Mouse (Mus musculus) Muller cell, postnatal 12 days (primary cell): ENCODE measurements around the gene Usp51.
A peak's percentile ranks its signal among the peaks of the same experiment; 100 is the strongest.
"Not testable (repeated sequence)": the region's sequence is repeated elsewhere in the genome, so short reads cannot be mapped to it uniquely, and the experiment has no call there.

Experiments used
- DNase-seq: peaks from one replicate; pipeline ENCODE4 v3.0.0-alpha.2; 2015; ENCODE audit errors: inconsistent ontology term

Gene Usp51

DNA sequence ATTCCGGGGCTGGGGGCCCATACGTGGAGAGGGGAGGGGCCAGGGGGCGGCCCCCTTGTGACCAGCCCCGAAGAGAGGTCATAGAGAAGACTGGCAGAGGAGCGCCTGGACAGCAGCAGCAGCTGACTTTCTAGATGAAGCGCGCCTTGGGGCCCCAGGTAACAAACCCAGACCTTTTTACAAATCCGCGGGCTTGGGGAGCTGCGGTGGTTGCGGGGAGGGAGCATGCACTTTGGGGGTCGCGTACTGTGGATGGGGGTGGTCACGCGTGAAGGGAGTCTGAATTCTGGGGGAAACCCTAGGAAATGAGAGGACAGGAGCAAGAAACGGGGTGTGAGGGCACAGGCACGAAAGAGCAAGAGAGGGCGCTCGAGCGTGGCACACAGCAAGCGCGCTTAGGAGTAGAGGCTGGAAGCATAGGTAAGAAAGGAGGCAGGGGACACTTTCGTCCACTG is at the start of gene Usp51:
TSS of gene Usp51 (plus strand) at position 83 of the 455 bp plus-strand sequence.
- peak; percentile 34 for DNase-seq

DNA sequence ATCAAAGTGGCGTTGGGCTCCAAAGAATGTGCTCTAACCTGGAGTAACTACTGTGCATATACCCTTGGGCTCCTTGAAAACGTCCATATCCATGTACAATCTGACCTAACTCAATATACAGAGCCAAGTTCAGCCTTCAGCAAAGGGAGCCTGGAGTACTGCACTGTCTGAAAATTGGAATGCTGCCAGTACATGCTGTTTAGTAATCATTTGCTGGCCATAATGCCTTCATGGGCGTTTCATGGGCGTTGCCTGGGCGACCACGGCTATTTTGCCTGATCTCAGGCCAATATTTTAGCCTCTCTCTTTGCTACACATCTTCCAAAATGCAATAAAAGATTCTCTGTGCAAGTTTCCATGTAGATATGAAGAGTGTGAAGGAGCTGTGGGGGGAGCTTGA is 36.7 kb upstream of the Usp51 start:
- DNase-seq, result no peak

DNA sequence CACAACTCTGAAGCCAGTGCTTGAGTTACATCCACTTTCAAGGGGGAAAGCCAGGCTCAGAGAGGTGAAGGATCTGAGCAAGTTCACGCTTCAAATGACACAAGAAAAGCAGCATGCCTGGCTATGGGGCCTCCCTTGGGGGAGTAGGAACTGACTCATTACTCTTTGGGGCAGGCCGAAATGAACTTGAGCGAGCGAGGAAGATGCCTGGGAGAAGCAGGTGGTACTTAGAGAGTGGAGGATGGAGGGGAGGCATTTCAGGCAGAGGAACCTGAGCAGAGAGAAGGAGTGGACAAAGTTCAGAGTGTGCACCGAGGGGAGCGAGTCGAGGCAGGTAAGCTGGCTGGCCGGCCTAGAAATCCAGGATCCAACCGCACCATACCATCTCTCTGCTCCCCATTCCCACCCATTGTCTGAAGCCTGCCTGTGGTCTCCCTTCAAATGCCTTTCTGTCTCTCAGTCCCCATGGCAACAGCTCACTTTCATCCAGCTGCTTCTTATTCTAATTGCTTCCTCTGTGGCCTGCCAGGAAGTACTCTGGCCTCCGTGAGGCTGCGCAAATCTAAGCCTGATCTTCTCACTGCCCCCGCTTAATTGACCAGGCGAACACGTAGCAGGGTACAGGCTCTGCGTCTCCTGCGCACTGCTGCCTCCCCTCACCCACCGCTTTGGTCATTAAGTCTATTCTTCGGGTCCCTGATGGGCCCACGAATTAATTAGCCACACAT is 32.6 kb upstream of the Usp51 start:
- not testable (repeated sequence) for DNase-seq

DNA sequence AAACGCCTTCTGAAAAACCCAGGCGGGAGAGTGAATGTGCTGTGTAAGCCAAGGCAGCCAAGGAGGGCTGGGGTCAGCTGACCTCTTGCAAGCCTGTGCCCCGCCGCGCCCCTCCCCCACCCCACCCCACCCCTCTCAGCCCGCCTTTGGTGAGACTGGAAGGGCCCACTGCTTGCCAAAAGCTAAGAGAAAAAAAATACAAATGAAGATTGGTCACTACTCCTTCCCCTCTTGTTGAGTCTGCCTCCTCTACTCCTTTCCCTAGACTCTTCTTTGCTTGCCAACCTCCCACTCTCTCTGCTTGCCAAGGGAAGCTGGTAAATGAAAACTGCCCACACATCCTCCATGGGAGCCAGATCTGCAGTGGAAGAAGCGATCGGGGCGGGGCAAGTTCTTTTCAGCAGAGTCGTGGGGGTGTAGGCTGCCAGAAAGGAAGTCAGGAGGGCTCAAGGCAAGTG is 32.0 kb upstream of the Usp51 start:
- peak; percentile 62 for DNase-seq

DNA sequence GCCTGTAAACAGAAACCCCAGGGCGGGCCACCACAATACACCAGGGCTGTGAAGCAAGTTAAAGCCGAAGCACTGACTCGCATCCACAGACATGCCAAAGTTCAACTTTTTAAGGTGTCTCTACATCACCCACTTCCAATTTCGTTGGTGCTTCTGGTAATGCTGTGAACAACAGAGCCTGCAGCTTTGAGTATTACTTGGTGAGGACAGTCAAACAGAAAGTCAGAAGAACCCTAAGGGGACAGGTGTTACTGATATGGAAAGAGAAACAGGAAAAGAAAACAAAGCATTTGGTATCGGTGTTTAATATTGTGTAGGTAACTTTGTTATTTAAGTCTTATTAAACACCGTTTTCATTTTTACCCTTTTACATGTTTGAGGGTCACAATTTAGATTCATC is 29.7 kb upstream of the Usp51 start:
- no peak for DNase-seq

DNA sequence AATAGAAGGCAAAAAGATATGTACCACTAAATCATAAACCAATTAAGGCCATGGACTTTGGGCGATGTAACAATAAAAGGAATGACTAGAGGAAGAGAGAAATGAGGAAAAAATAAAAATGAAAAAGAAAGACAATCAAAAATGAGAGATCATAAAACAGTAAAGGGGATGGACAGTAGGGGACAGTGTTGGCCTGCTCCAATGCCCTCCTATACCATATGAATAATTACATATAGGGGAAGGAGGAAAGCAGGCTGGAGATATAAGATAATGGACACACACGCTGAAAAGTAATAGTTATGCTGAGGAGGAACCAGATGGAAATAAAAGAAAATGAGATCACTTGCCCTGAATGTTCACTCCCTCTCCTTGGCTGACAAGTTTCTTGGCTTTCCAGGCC is 21.3 kb upstream of the Usp51 start:
- DNase-seq, result no peak

DNA sequence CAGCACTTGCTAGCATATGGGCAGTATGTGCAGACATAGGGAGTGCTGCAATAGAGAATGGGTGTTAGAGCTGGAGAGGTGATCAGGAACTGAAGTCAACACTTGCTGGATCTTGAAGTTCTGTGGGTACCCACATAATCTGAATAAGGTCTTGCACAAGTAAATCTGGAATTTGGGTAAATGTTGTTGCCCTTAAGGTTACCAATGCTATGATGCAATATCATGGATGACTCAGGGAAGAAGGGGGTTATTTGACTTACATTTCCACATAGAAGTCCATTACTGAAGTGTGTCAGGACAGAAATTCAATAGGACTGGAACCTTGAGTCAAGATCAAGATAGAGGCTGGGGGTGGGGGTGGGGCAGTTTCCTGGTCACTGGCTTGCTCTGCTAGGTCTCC is 16.4 kb upstream of the Usp51 start:
- not testable (repeated sequence) for DNase-seq

DNA sequence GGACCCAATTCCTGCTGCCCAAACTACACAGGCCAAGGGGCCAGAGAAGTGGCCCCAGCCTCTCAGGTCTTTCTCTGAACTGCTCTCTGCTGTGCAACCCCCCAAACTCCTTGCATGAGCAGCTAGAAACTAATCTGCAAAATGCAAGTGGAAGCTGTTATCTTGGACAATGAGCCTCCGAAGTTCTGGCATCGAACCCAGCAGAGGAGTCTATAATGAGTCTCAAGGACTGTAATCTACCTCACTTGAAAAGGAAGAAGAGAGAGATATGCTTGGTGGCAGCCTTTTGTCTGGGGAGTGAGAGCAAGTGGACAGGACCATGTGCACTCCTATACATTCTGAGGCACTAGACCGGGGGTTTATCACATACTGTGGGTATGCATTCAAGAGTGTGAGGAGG is 10.2 kb upstream of the Usp51 start:
- DNase-seq, result not testable (repeated sequence)

DNA sequence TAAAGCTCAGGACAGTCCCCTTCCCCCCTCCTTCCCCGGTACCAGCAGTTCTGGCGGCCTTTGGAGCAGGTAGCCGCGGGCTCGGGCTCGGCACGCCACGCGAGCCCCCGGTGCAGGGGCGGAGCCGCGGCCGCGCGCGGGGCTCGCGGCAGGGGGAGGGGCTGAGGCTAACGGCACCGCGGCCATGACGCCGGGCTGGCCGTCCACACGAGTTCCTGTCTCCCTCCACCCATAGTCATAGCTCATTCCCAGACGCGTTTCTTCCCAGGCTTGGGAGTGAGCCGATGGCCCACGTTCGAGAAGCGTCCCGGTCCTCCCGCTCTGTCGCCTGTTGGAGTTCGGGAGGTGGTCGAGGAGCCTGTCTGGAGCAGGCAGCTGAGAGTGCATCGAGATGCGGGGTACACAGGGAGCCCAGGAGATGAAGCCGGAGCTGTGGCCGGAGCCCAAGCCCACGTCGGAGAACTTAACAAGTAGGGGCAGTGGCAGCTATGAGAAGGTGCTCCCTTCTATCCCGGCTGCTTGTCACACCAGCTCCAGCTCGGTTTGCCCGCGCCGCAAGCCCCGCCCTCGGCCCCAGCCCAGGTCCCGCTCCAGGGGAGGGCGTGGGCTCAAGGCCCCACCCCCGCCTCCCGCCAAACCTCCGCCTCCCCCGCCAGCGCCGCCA is 884 bp downstream of the Usp51 start:
- peak; percentile 72 for DNase-seq

DNA sequence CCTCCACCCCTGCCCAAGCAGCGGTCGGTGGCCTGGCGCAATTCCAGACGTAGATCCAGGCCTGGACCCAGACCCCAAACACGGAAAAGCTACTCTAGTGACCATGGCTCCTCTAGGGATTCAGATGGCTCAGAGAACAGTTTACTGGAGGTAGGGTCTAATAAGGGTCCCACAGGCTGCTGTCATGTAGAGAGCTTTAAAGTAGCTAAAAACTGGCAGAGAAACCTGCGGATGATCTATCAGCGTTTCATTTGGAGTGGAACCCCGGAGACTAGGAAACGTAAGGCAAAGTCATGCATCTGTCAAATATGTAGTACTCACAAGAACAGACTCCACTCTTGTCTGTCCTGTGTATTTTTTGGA is 1.4 kb downstream of the Usp51 start:
- DNase-seq, result no peak

DNA sequence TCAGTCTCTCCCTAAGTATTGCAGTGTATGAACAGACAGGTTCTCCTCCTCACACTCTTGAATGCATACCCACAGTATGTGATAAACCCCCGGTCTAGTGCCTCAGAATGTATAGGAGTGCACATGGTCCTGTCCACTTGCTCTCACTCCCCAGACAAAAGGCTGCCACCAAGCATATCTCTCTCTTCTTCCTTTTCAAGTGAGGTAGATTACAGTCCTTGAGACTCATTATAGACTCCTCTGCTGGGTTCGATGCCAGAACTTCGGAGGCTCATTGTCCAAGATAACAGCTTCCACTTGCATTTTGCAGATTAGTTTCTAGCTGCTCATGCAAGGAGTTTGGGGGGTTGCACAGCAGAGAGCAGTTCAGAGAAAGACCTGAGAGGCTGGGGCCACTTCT is 19.0 kb downstream of the Usp51 start:
- not testable (repeated sequence) for DNase-seq

DNA sequence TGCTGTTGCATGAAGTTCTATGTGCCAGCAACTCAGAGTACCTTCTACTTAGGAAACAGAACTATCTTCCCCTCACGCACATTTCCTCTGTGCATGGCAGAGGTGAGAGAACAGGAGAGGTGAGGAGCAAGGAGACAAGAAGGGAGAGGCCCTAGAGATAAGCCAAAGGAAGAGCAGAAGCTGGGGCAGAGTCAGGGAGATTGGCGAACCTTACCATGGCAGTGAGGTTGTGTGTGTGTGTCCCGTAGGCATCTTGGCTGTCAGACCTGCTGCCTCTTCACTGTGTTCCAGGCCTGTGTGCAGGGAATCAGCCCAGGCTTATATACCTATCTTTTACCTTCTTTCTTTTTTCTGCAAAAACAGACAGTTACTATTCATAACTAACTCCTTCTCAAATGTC is 19.4 kb downstream of the Usp51 start:
- DNase-seq, result not testable (repeated sequence)

DNA sequence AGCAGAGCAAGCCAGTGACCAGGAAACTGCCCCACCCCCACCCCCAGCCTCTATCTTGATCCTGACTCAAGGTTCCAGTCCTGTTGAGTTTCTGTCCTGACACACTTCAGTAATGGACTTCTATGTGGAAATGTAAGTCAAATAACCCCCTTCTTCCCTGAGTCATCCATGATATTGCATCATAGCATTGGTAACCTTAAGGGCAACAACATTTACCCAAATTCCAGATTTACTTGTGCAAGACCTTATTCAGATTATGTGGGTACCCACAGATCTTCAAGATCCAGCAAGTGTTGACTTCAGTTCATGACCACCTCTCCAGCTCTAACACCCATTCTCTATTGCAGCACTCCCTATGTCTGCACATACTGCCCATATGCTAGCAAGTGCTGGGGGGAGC is 25.3 kb downstream of the Usp51 start:
- not testable (repeated sequence) for DNase-seq

DNA sequence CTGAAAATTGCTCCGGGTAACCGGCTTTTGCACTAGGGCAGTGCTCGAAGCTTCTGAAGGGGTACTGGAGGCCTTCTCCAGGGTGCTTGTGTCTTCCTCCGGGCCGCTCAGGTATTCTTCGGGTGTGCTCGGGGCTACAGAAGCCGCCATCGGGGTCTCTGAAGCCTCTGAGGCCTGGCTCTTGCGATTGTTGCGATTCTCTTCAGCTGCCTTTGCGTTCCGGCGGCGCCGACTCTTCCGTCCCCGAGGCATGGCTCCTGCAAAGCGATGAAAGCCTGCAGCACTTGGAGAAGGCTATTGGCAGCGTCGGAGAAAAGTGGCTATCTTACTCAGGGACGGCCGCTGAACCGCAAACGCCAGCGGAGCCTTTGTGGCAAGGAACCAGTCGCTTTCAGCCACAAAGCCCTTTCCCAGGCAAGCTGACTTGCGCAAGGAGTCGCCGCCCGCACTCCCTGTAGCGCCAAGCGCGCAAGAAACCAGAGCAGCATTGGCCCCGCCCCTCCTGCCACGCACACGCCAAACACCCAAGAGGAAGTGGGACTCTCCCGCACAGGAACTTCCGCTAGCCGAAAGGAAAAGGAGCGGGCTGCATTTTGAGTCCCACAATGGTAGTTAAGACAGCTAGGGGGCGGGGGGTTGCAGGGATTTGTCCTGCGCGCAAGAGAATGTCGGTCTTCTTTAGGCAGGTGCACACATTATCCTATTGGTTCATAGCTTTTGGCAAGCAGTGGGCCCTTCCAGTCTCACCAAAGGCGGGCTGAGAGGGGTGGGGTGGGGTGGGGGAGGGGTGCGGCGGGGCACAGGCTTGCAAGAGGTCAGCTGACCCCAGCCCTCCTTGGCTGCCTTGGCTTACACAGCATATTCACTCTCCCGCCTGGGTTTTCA is 31.1 kb downstream of the Usp51 start, which contains the start of gene Mageh1:
TSS of gene Mageh1 (minus strand) at position 489 of the 885 bp plus-strand sequence.
- peak; percentile 90 for DNase-seq

DNA sequence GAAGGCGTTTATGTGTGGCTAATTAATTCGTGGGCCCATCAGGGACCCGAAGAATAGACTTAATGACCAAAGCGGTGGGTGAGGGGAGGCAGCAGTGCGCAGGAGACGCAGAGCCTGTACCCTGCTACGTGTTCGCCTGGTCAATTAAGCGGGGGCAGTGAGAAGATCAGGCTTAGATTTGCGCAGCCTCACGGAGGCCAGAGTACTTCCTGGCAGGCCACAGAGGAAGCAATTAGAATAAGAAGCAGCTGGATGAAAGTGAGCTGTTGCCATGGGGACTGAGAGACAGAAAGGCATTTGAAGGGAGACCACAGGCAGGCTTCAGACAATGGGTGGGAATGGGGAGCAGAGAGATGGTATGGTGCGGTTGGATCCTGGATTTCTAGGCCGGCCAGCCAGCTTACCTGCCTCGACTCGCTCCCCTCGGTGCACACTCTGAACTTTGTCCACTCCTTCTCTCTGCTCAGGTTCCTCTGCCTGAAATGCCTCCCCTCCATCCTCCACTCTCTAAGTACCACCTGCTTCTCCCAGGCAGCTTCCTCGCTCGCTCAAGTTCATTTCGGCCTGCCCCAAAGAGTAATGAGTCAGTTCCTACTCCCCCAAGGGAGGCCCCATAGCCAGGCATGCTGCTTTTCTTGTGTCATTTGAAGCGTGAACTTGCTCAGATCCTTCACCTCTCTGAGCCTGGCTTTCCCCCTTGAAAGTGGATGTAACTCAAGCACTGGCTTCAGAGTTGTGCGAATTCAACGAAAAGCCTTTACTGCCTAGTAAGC is 31.9 kb downstream of the Usp51 start:
- not testable (repeated sequence) for DNase-seq
